Mouse (Mus musculus) c-Kit-positive CD71-positive TER-119-negative erythroid progenitor cells, embryonic 14.5 days (primary cell): ENCODE measurements around the gene Sertad4.

Experiments
- DNase-seq: peaks from one replicate; pipeline ENCODE4 v3.0.0-alpha.2; 2013; ENCODE audit warnings: low read depth

Gene Sertad4

DNA sequence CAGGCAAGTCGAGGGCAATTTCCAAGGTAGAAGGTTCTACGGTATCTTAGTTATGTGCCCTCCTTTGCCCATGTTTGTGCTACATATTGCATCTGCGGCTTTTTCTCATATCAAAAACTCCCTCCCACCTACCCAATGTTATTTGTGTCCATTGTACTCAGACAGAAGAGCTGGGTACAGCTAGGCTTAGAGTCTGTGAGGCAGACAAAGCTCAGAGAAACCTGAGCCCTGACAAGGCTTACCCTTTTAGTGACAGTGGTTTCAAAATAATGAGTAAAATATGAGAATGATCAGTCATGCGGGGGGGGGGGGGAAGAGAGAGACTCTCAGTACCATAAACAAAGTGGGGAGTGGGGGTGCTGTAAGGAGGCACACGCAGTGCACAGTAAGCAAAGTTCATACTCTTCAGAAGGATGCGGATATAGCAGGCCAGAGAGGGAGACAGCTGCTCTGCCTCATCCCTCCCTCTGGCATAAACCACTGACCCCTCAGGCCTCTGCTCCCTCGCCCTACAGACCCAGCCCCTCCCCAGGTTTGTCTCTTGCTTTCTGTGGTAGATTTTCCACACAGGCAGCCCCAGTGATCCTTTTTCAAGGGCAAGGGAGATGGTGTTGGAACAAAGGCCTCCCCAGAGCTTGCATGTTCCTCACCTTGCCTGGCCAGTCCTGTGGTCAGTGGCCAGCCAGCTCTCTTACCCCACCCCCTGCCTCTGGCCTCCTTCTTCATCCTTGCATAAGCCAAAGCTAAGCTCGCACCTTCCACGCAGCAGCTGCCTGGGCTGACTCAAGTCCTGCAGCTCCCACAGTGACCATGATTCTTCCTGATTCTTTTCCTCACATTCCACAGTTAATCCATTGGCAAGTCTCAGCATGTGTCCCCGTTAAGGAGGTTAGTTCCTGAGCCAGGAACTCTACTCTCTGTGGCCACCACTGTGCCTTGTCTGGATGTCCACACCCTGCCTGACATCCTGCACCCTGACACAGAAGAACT is 49.1 kb downstream of the Sertad4 start:
- no peak for DNase-seq

GRCm38 (mm10) chr1:192800338-192800737 is 55.2 kb downstream of the Sertad4 start:
- DNase-seq: peak; percentile 46

- DNase-seq: no peak
These were observed 56.2 kb downstream of the Sertad4 start for GRCm38 (mm10) chr1:192799165-192799991.

DNA sequence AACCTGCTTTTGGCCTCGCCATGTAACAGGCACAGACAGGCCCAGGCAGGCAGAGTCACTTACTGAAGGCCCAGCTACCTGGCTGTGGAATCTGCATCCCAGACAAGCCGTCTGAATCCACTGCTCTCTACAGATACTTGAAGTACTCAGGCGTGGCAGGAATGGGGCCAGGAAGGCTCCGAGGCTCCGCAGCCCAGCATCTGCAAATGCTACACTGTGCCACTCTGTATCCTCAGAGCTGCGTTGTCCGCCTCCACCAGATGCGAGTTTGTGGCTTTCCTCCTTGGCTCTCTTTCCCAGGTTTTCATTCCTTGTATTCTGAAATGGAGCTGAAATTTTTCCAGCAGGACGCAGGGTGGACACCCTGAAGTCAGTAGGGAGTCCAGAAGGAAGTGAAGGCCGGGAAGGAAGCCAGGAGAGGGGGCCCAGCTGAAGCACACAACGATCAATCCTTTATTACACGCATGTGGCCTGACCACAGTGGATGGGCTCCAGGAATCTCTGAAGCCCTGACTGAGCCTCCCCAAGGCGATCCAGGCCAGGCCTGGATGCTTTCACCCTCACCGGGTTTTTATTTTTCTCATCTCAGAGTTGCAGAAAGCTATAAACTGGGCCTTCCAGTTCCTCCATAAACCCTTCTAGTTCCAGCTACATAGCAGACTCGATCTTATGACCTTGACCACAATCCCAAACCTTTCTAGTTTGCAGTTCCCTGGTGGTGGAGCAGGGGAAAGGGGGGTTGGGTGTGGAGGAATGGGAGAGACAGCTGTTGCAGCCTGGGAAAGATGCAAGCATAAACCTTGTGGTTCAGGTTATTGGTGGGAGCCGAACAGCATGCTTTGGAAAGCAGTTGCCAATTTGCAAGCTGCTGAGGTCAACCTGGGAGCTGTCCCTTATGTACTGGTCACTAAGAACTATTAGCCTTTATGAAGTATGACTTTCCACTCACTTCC is 57.1 kb downstream of the Sertad4 start:
- no peak for DNase-seq

- no peak for DNase-seq
These were observed 58.6 kb downstream of the Sertad4 start for GRCm38 (mm10) chr1:192797011-192797274.

- no peak for DNase-seq
These were observed 59.1 kb downstream of the Sertad4 start for GRCm38 (mm10) chr1:192796201-192797010.

- DNase-seq: no peak
These were observed 60.4 kb downstream of the Sertad4 start for GRCm38 (mm10) chr1:192794957-192795745.
